Mouse (Mus musculus): ENCODE data around the gene Cdipt.

Cdipt gene

GRCm38 (mm10) chr7:127013385-127013784, 37.7 kb downstream of the Cdipt start:
- DNase-seq = peak; percentile 54

GRCm38 (mm10) chr7:127014320-127014719, 38.6 kb downstream of the Cdipt start, which contains the start of gene Mvp:
Mvp (minus strand) TSS chr7:127014621.
- DNase-seq = peak; percentile 77

GRCm38 (mm10) chr7:127014993-127015392, 39.3 kb downstream of the Cdipt start:
- peak; percentile 47 for DNase-seq

- peak; percentile 86 for DNase-seq
These were observed 40.4 kb downstream of the Cdipt start for GRCm38 (mm10) chr7:127016081-127016480.

GRCm38 (mm10) chr7:127016481-127016485, 40.6 kb downstream of the Cdipt start, which contains the start of gene Pagr1b:
Pagr1b (minus strand) TSS chr7:127016484.
- no peak for DNase-seq

GRCm38 (mm10) chr7:127016486-127016938, 40.8 kb downstream of the Cdipt start:
- peak; percentile 78 for DNase-seq

GRCm38 (mm10) chr7:127016971-127017949, 41.5 kb downstream of the Cdipt start, which contains the start of gene Pagr1a:
Pagr1a (minus strand) TSS chr7:127017352.
- peak; percentile 98 for DNase-seq

GRCm38 (mm10) chr7:127017950-127018345, 42.2 kb downstream of the Cdipt start:
- peak; percentile 69 for DNase-seq

GRCm38 (mm10) chr7:127018416-127019305, 42.9 kb downstream of the Cdipt start:
- peak; percentile 73 for DNase-seq

- DNase-seq = peak; percentile 66
These were observed 43.7 kb downstream of the Cdipt start for GRCm38 (mm10) chr7:127019306-127019960.

- DNase-seq = peak; percentile 60
These were observed 44.3 kb downstream of the Cdipt start for GRCm38 (mm10) chr7:127020031-127020430.

GRCm38 (mm10) chr7:127020491-127020890, 44.8 kb downstream of the Cdipt start:
- DNase-seq = no peak

- peak; percentile 85 for DNase-seq
These were observed 45.3 kb downstream of the Cdipt start, which contains the start of the genes Gm42742 and Prrt2 for GRCm38 (mm10) chr7:127020901-127021562. Gm42742 (minus strand) TSS chr7:127021097. Prrt2 (minus strand) TSS chr7:127021211.

GRCm38 (mm10) chr7:127021563-127022527, 46.1 kb downstream of the Cdipt start:
- DNase-seq = peak; percentile 52

- DNase-seq = peak; percentile 39
These were observed 47.0 kb downstream of the Cdipt start for GRCm38 (mm10) chr7:127022528-127023271.

GRCm38 (mm10) chr7:127023272-127023691, 47.6 kb downstream of the Cdipt start:
- peak; percentile 79 for DNase-seq

GRCm38 (mm10) chr7:127023896-127024690, 48.4 kb downstream of the Cdipt start:
- DNase-seq = peak; percentile 69

GRCm38 (mm10) chr7:127024755-127025555, 49.2 kb downstream of the Cdipt start:
- peak; percentile 92 for DNase-seq
